Mouse (Mus musculus) intestine, embryonic 16.5 days (tissue): Measurements from ENCODE around the gene Faf1. TPM values are rescaled to one million over a fixed set of nuclear protein-coding genes. Genes with fewer than 3 reads are reported as not detected.
"Not testable (repeated sequence)": the region's sequence is repeated elsewhere in the genome, so short reads cannot be mapped to it uniquely, and the experiment has no call there.

Experiments
- ATAC-seq: fragments of 200-750 bp; cut with Nextera tagmentation; 2 replicates; pipeline ENCODE4 v1.8.0; 2017; ENCODE audit warnings: moderate TSS enrichment, moderate library complexity
- H3K27ac ChIP-seq: fragments of 300-500 bp; sonication (generic); 2 replicates; pipeline ENCODE4 v1.5.1; 2014; ENCODE audit warnings: mild to moderate bottlenecking, low read length
- H3K27me3 ChIP-seq: fragments of 300-500 bp; sonication (generic); replicated peaks from 2 replicates; pipeline ENCODE4 v1.6.1; 2014; ENCODE audit warnings: low read length, control low read depth, mixed read lengths; ENCODE audit not compliant: control insufficient read depth, insufficient read depth
- H3K36me3 ChIP-seq: fragments of 300-500 bp; sonication (generic); 2 replicates; pipeline ENCODE4 v1.6.1; 2014; ENCODE audit warnings: low read length, control low read depth; ENCODE audit not compliant: control insufficient read depth, insufficient read depth
- H3K4me1 ChIP-seq: fragments of 300-500 bp; sonication (generic); 2 replicates; pipeline ENCODE4 v1.6.1; 2014; ENCODE audit warnings: low read length, control low read depth, mixed read lengths; ENCODE audit not compliant: control insufficient read depth, insufficient read depth
- H3K4me2 ChIP-seq: fragments of 300-500 bp; sonication (generic); 2 replicates; pipeline ENCODE4 v1.6.1; 2014; ENCODE audit warnings: low read depth, low read length, control low read depth
- H3K4me3 ChIP-seq: fragments of 300-500 bp; sonication (generic); 2 replicates; pipeline ENCODE4 v1.5.1; 2014; ENCODE audit warnings: mild to moderate bottlenecking, low read length
- H3K9ac ChIP-seq: fragments of 300-500 bp; sonication (generic); 2 replicates; pipeline ENCODE4 v1.6.1; 2014; ENCODE audit warnings: low read depth, low read length
- H3K9me3 ChIP-seq: fragments of 300-500 bp; sonication (generic); 2 replicates; pipeline ENCODE4 v1.6.1; 2016; ENCODE audit warnings: low read length, control low read depth; ENCODE audit not compliant: control insufficient read depth
- WGBS: fragments of 180-500 bp; shearing (Covaris S2); extraction: QIAGEN DNeasy Blood & Tissue Kit; methylation state at CpG from one replicate; pipeline ENCODE4 v1.1.7; 2014; 5-methylcytosine and 5-hydroxymethylcytosine counted together
- polyA plus RNA-seq: library from polyadenylated mRNA; unstranded; fragments of >200 nt; fragmentation: Nextera tagmentation; extraction: Ambion mirVana; gene quantifications from 2 replicates; pipeline ENCODE4 v1.2.1, GENCODE M21; 2015

The Faf1 gene
- polyA plus RNA-seq, 1 experiment from 2014 or later = 12.2 TPM

DNA sequence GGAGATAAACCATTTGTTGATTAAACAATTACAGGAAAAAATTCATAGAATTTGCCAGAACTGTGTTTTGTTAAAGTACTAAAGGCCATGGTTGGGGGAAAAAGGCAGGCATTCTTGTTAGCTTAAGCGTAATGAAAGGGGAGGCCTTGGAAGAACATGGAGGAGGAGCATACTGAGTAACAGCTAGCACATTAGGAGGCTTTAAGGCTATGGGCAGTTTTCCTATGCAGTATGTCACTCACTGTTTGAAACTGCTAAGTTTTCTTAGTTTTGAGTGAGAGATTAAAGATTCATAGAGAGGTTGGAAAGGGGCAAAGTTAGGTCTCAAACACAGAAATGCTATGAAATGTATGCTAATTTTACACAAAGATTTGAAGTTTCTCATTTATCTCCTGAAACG is 2.3 kb upstream of the Faf1 start:
- no peaks in the 10 kb centered on the region for H3K36me3 ChIP-seq
- H3K4me2 ChIP-seq = no peak overlapping the region
- H3K27ac ChIP-seq = no peak overlapping the region
- no peaks in the 10 kb centered on the region for H3K9me3 ChIP-seq
- no peaks in the 10 kb centered on the region for H3K4me1 ChIP-seq
- no peak overlapping the region for H3K4me3 ChIP-seq
- 88% methylated on average over 2 of the region's 2 CpGs for WGBS
- H3K27me3 ChIP-seq = no peaks in the 10 kb centered on the region
- ATAC-seq = no peak
- no peak overlapping the region for H3K9ac ChIP-seq

- peak overlapping the region; percentile 80 for H3K4me3 ChIP-seq
- 0 out of 2 replicates have a peak, but pooled peaks have one; percentile 4 for ATAC-seq
- H3K4me1 ChIP-seq = no peaks in the 10 kb centered on the region
- no peaks in the 10 kb centered on the region for H3K36me3 ChIP-seq
- peak overlapping the region; percentile 86 for H3K9ac ChIP-seq
- H3K4me2 ChIP-seq = peak overlapping the region; percentile 61
- WGBS = 0% methylated on average over 3 of the region's 3 CpGs
- H3K27me3 ChIP-seq = no peaks in the 10 kb centered on the region
- no peaks in the 10 kb centered on the region for H3K9me3 ChIP-seq
- H3K27ac ChIP-seq = peak overlapping the region; percentile 97
These were observed 833 bp downstream of the Faf1 start for GRCm38 (mm10) chr4:109677221-109677620.

- no peak for ATAC-seq
- WGBS = 69% methylated on average over 2 of the region's 2 CpGs
- H3K4me3 ChIP-seq = no peak overlapping the region
- H3K9ac ChIP-seq = no peak overlapping the region
- H3K27me3 ChIP-seq = no peaks in the 10 kb centered on the region
- H3K4me1 ChIP-seq = no peaks in the 10 kb centered on the region
- no peaks in the 10 kb centered on the region for H3K9me3 ChIP-seq
- no peak overlapping the region for H3K27ac ChIP-seq
- H3K36me3 ChIP-seq = no peaks in the 10 kb centered on the region
- H3K4me2 ChIP-seq = no peak overlapping the region
These were observed 7.2 kb downstream of the Faf1 start for GRCm38 (mm10) chr4:109683561-109683960.

DNA sequence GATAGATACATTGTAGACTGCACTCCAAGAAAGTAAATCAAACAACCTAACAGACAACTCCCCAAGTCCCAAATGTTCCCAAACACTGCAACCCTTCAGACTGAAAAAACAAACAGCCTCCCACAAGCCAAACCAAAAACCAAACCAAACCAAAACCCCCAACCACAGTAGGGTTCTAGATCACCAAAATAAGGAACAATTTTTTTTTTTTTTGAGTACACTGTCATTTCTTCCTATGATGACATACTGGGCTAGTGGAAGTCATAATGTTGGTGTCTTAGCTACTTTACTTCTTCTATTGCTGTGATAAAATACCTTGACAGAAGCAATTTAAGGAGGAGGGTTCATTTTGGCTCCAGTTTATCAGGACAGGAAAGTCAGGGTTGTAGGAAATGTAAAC is 16.3 kb downstream of the Faf1 start:
- ATAC-seq = no peak
- Histone ChIP-seq H3K4me2 (no peak overlapping the region), H3K27me3 (no peaks in the 10 kb centered on the region), H3K4me3 (no peak overlapping the region), H3K4me1 (no peaks in the 10 kb centered on the region), H3K9me3 (no peaks in the 10 kb centered on the region), H3K36me3 (peaks cover 8% of the 10 kb centered on the region), H3K9ac (no peak overlapping the region), H3K27ac (no peak overlapping the region)

- H3K4me1 ChIP-seq, H3K27ac ChIP-seq, H3K4me2 ChIP-seq, H3K4me3 ChIP-seq, H3K9ac ChIP-seq, ATAC-seq, H3K36me3 ChIP-seq, H3K9me3 ChIP-seq, H3K27me3 ChIP-seq: not testable (repeated sequence)
- WGBS = 88% methylated on average over 3 of the region's 3 CpGs
These were observed 24.3 kb downstream of the Faf1 start for GRCm38 (mm10) chr4:109700727-109701126.

- ATAC-seq = no peak
- no peaks in the 10 kb centered on the region for H3K9me3 ChIP-seq
- H3K27ac ChIP-seq = no peak overlapping the region
These were observed 27.2 kb downstream of the Faf1 start for GRCm38 (mm10) chr4:109703568-109703967.

DNA sequence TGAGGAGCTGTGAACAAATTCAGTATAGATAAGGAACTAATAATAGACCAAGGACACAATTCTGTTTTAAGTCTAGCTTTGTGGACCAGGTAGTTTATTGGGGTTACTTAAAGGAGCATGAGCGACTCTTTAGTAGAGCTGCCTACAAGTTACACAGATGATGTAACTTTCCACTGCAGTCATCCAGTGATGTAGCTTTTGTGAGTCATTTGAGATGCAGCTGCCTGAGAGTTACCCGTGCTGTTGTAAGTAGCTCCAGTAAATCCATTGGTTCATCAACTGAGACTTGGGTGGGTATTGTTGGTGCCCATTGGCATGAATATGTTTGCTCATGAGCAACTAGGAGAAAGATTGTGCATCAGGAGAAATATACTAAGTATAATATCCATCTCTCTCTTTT is 29.0 kb downstream of the Faf1 start:
- no peak overlapping the region for H3K4me2 ChIP-seq
- H3K27ac ChIP-seq = no peak overlapping the region
- no peaks in the 10 kb centered on the region for H3K27me3 ChIP-seq
- H3K9me3 ChIP-seq = no peaks in the 10 kb centered on the region
- H3K4me3 ChIP-seq = no peak overlapping the region
- no peaks in the 10 kb centered on the region for H3K36me3 ChIP-seq
- no peak for ATAC-seq
- no peak overlapping the region for H3K9ac ChIP-seq
- 83% methylated on average over 2 of the region's 2 CpGs for WGBS
- H3K4me1 ChIP-seq = peaks cover 4% of the 10 kb centered on the region; the same call in 1 of the 2 replicates

More at GRCm38 (mm10) chr4:109703568-109703967, 27.2 kb downstream of the Faf1 start:
- H3K36me3 ChIP-seq = no peaks in the 10 kb centered on the region
- H3K9ac ChIP-seq = no peak overlapping the region
- peaks cover 4% of the 10 kb centered on the region; the same call in 1 of the 2 replicates for H3K4me1 ChIP-seq
- no peak overlapping the region for H3K4me2 ChIP-seq
- no peak overlapping the region for H3K4me3 ChIP-seq
- H3K27me3 ChIP-seq = no peaks in the 10 kb centered on the region

DNA sequence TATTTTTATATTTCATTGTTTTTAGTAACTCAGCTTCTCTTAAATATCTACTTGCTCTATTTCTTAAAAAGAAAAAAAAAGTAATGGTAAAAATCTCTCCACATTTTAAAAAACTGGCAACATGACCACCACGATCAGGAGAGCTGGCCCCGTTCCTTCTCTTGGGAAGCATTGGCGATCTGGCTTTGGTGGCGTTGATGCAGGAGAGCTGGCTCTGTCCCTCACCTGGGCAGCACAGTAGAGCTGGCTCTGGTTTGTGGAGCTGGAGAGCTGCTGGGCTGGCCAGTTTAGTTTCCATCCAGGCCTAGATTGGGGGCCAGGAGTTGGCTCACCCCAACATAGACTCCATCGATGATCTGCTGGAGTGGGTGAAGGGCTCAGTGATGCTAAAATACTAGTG is 42.9 kb downstream of the Faf1 start:
- Histone ChIP-seq H3K4me2 (no peak overlapping the region), H3K9me3 (no peaks in the 10 kb centered on the region), H3K4me1 (no peaks in the 10 kb centered on the region), H3K36me3 (no peaks in the 10 kb centered on the region), H3K4me3 (no peak overlapping the region), H3K9ac (no peak overlapping the region), H3K27ac (no peak overlapping the region), H3K27me3 (no peaks in the 10 kb centered on the region)
- 98% methylated on average over 5 of the region's 5 CpGs for WGBS
- no peak for ATAC-seq

GRCm38 (mm10) chr4:109729281-109729680 is 52.9 kb downstream of the Faf1 start:
- Histone ChIP-seq H3K27me3 (no peaks in the 10 kb centered on the region), H3K9ac (no peak overlapping the region), H3K4me1 (no peaks in the 10 kb centered on the region), H3K36me3 (no peaks in the 10 kb centered on the region), H3K27ac (no peak overlapping the region), H3K4me2 (no peak overlapping the region), H3K9me3 (no peaks in the 10 kb centered on the region), H3K4me3 (no peak overlapping the region)
- ATAC-seq = no peak
- 6% methylated on average over 2 of the region's 2 CpGs for WGBS

GRCm38 (mm10) chr4:109735754-109736153 is 59.4 kb downstream of the Faf1 start:
- no peaks in the 10 kb centered on the region for H3K9me3 ChIP-seq
- H3K4me1 ChIP-seq = no peaks in the 10 kb centered on the region
- no peaks in the 10 kb centered on the region for H3K27me3 ChIP-seq
- no peaks in the 10 kb centered on the region for H3K36me3 ChIP-seq
- 59% methylated on average over 1 of the region's 1 CpGs for WGBS
- H3K9ac ChIP-seq = no peak overlapping the region
- H3K27ac ChIP-seq = no peak overlapping the region
- ATAC-seq = no peak
- H3K4me2 ChIP-seq = no peak overlapping the region
- no peak overlapping the region for H3K4me3 ChIP-seq
